Mouse (Mus musculus) cerebellum, postnatal 4 days (tissue): Measurements from ENCODE around the gene Sox30.

Experiments
- DNase-seq, 2 experiments: peaks; one replicate each; pipeline ENCODE4 v3.0.0; 2022; ENCODE audit warnings: low spot score in 2 of 2, mixed read lengths in 1 of 2

The Sox30 gene

GRCm38 (mm10) chr11:45979946-45980892 lies at the start of gene Sox30:
TSS of gene Sox30 (plus strand) at chr11:45980310.
- peak; percentile 36 to 67 for DNase-seq

GRCm38 (mm10) chr11:45932771-45933170 lies 47.3 kb upstream of the Sox30 start:
- no peak for DNase-seq

- DNase-seq, result no peak
These were observed 42.6 kb upstream of the Sox30 start for GRCm38 (mm10) chr11:45937478-45937877.

- no peak for DNase-seq
These were observed 41.2 kb upstream of the Sox30 start for GRCm38 (mm10) chr11:45938917-45939316.

GRCm38 (mm10) chr11:45942281-45942680 lies 37.8 kb upstream of the Sox30 start:
- no peak for DNase-seq

GRCm38 (mm10) chr11:45943108-45943705 lies 36.9 kb upstream of the Sox30 start:
- DNase-seq, result no peak

GRCm38 (mm10) chr11:45943891-45944642 lies 36.0 kb upstream of the Sox30 start:
- DNase-seq, result no peak

- peak; percentile 99 for DNase-seq
These were observed 35.4 kb upstream of the Sox30 start, which contains the start of gene Lsm11 for GRCm38 (mm10) chr11:45944643-45945156. TSS of gene Lsm11 (minus strand) at chr11:45944935.

- no peak for DNase-seq
These were observed 33.3 kb upstream of the Sox30 start for GRCm38 (mm10) chr11:45946796-45947195.

- DNase-seq, result no peak
These were observed 32.6 kb upstream of the Sox30 start for GRCm38 (mm10) chr11:45947491-45947890.

- DNase-seq, result peak; percentile 58 to 84
These were observed 24.9 kb upstream of the Sox30 start, which contains the start of gene Thg1l for GRCm38 (mm10) chr11:45955127-45955627. TSS of gene Thg1l (minus strand) at chr11:45955494.

- DNase-seq, result no peak
These were observed 20.5 kb upstream of the Sox30 start for GRCm38 (mm10) chr11:45959598-45959997.

GRCm38 (mm10) chr11:45960003-45960402 lies 20.1 kb upstream of the Sox30 start:
- no peak for DNase-seq

- no peak for DNase-seq
These were observed 13.2 kb upstream of the Sox30 start for GRCm38 (mm10) chr11:45966896-45967295.

GRCm38 (mm10) chr11:45968466-45968865 lies 11.6 kb upstream of the Sox30 start:
- DNase-seq, result no peak

- no peak for DNase-seq
These were observed 6.5 kb upstream of the Sox30 start for GRCm38 (mm10) chr11:45973635-45974034.

GRCm38 (mm10) chr11:45974466-45974865 lies 5.6 kb upstream of the Sox30 start:
- no peak for DNase-seq

GRCm38 (mm10) chr11:45976061-45976460 lies 4.0 kb upstream of the Sox30 start:
- no peak for DNase-seq

- no peak for DNase-seq
These were observed 763 bp downstream of the Sox30 start for GRCm38 (mm10) chr11:45980893-45981253.

GRCm38 (mm10) chr11:45991604-45992003 lies 11.5 kb downstream of the Sox30 start:
- no peak for DNase-seq

- no peak for DNase-seq
These were observed 12.0 kb downstream of the Sox30 start for GRCm38 (mm10) chr11:45992087-45992486.

GRCm38 (mm10) chr11:46016061-46016460 lies 36.0 kb downstream of the Sox30 start:
- DNase-seq, result peak; percentile 56 to 71
